In the genomic region with DNA sequence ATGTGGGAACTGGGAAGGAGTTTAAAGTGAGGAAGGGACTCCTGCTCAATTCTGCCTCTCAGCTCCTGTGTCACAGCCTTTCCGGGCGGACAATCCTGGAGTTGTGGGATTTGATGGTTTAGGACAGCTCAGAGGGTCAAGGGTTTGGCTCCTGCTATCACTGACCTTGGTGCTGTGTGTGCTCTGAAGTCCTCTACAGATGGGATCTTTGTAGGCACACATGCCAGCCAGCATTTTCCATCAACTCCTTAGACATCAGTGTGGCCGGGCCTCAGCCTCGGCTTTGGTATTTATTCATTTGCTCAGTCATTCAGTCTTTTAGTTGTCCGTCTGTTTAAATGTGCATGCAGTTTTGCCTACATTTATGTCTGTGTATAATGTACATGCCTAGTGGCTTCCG, we compare ENCODE assay signal across 26 mouse cellular contexts.
"Had no signal": no experiment of that assay in that cellular context is flagged by ENCODE, and none has a peak within 500 bp of the region (broad histone marks: within the 10 kb centered on the region; RNA-seq: fewer than 3 reads in every experiment).

No protein-coding gene starts in this region.

- H3K27ac ChIP-seq: limb, embryonic 10.5 days; limb, embryonic 12.5 days; limb, embryonic 13.5 days; limb, embryonic 15.5 days; liver, embryonic 12.5 days; liver, embryonic 13.5 days; liver, embryonic 14.5 days; liver, embryonic 15.5 days; lung, embryonic 15.5 days; macrophage; midbrain, embryonic 10.5 days; midbrain, embryonic 12.5 days; midbrain, embryonic 13.5 days; midbrain, embryonic 15.5 days had no signal

- H3K36me3 ChIP-seq: limb, embryonic 10.5 days; limb, embryonic 12.5 days; limb, embryonic 13.5 days; limb, embryonic 15.5 days; liver, embryonic 12.5 days; liver, embryonic 13.5 days; liver, embryonic 15.5 days; lung, embryonic 15.5 days; midbrain, embryonic 10.5 days; midbrain, embryonic 12.5 days; midbrain, embryonic 13.5 days; midbrain, embryonic 15.5 days had no signal

- H3K4me3 ChIP-seq: limb, embryonic 10.5 days; limb, embryonic 12.5 days; limb, embryonic 13.5 days; limb, embryonic 15.5 days; liver, embryonic 12.5 days; liver, embryonic 13.5 days; liver, embryonic 15.5 days; lung, embryonic 15.5 days; megakaryocyte, embryonic 14.5 days; midbrain, embryonic 10.5 days; midbrain, embryonic 12.5 days; midbrain, embryonic 13.5 days; midbrain, embryonic 15.5 days; myocyte had no signal

- H3K27me3 ChIP-seq: limb, embryonic 12.5 days; limb, embryonic 13.5 days; limb, embryonic 15.5 days; liver, embryonic 12.5 days; liver, embryonic 13.5 days; liver, embryonic 15.5 days; lung, embryonic 15.5 days; megakaryocyte, embryonic 14.5 days; midbrain, embryonic 12.5 days; midbrain, embryonic 13.5 days; midbrain, embryonic 15.5 days had no signal

- DNase-seq: left cerebral cortex, postnatal 4 days; liver; liver, embryonic 13.5 days; liver, postnatal 0 days; lung, adult 18-20 months; lung, adult 2 months; lung, embryonic 14.5 days; lung, postnatal 10 days; lung, postnatal 14 days; lung, postnatal 36 days; midbrain, embryonic 14.5 days had no signal
